Mouse (Mus musculus) liver, postnatal 0 days (tissue): ENCODE measurements around the gene Nup85.

Experiments used
- CTCF ChIP-seq: sonication (generic); IDR thresholded peaks from 2 replicates; pipeline ENCODE4 v1.5.1; 2016; ENCODE audit warnings: antibody characterized with exemption, low read depth
- EP300 ChIP-seq: IDR thresholded peaks from 2 replicates; pipeline ENCODE4 v1.6.1; 2016; ENCODE audit warnings: antibody characterized with exemption, low read depth, mild to moderate bottlenecking

- TF ChIP-seq CTCF (no peak), EP300 (no peak)
Observed at GRCm38 (mm10) chr11:115627705-115628464, 63.7 kb downstream of the Nup85 start, which contains the start of gene Slc25a19.
